Mouse (Mus musculus) brown adipose tissue, adult 24 weeks (tissue): Measurements from ENCODE around the gene Tmem132e. TPM values are rescaled to one million over a fixed set of nuclear protein-coding genes. Genes with fewer than 3 reads are reported as not detected.

Experiments
- H3K27ac ChIP-seq: fragments of 200-500 bp; replicated peaks from 2 replicates; pipeline ENCODE4 v1.5.1; 2012; ENCODE audit warnings: low read depth, mild to moderate bottlenecking, low read length
- H3K4me1 ChIP-seq: fragments of 200-500 bp; 2 replicates; pipeline ENCODE4 v1.6.1; 2012; ENCODE audit warnings: low read length, mixed read lengths; ENCODE audit not compliant: control insufficient read depth, insufficient read depth, insufficient read length
- H3K4me3 ChIP-seq: fragments of 200-500 bp; 2 replicates; pipeline ENCODE4 v1.5.1; 2012; ENCODE audit warnings: low read depth, mild to moderate bottlenecking, low read length, moderate library complexity; ENCODE audit not compliant: insufficient read depth
- polyA plus RNA-seq: library from polyadenylated mRNA; stranded (reverse); fragments of >200 nt; gene quantifications from 2 replicates; pipeline ENCODE4 v1.2.4, GENCODE M21; 2012; ENCODE audit not compliant: missing spikeins, insufficient read depth, insufficient read length

The Tmem132e gene
- polyA plus RNA-seq = not detected in 2 replicates

DNA sequence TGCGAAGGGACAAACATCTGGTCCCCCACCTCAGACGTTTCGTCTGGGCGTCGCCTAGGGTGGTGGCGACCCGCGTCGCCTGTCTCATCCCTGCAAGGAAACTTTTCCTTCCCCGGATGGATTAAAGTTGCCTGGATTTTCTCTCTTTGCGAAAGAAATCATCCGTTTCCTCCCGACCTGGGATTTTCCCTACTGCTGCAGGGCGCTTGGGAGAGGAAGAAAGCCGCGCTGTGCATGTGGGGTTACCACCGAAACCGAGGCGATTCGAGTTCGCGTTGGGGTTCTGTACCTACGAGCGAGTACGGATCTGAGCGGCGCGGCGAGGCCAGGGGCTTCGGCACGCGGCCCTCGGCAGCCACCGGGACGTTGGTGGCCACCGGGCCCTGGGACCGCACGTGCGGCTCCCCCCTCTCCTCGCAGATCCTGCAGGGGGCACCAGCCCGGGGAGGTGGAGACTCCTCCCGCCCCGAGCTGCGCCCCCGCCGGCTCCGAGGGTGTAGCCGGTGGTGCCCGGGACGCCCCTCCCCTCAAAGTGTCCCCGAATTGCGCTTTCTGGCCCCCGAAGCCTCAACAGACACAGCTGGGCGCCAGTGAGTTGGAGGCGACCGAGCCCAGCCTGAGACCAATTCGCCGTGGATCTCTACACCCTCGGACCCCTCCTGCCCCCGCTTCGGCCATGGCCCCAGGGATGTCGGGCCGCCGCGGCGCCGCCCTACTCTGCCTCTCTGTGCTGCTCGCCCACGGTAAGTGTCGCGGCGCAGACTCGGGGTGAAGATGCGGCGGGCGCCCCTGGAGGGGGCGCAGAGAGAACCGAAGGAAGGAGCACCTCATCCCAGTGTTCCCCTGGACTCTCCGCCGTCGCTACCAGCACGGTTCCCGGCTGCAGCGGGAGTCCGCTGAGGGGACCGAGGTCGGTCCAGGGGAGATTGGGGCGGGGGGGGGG lies at the start of gene Tmem132e:
TSS of gene Tmem132e (plus strand) at position 530 of the 943 bp plus-strand sequence.
- peak within 1 kb of the TSS; percentile 47 for H3K4me3 ChIP-seq
- H3K27ac ChIP-seq = no peak within 1 kb of the TSS
- no peaks in the 10 kb centered on the region; the same call in 1 of the 2 replicates for H3K4me1 ChIP-seq

DNA sequence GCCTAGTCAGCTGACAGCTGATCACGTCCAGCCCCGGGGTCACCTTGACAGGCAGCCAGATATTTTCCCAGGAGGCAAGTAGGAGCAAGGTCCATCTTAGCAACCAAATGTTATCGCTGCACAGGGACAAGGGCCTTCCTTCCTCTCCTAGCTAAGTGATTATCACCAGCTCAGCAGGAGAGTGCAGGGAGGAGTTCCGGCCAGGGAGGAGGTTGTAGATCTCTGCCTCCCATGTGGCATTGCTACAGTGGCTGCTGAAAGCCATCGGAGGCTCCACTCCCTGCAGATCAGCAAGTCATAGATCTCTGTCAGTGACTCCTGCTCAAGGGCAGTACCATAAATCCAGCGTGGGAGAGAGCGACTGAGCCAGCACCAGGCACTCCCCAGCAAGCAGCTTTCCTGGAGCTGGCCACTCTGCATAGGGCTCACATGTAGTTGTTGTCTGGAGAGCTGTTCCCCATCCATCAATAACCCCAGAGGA lies 48.7 kb upstream of the Tmem132e start:
- H3K27ac ChIP-seq = no peak overlapping the region
- H3K4me3 ChIP-seq = no peak overlapping the region
- no peaks in the 10 kb centered on the region for H3K4me1 ChIP-seq

DNA sequence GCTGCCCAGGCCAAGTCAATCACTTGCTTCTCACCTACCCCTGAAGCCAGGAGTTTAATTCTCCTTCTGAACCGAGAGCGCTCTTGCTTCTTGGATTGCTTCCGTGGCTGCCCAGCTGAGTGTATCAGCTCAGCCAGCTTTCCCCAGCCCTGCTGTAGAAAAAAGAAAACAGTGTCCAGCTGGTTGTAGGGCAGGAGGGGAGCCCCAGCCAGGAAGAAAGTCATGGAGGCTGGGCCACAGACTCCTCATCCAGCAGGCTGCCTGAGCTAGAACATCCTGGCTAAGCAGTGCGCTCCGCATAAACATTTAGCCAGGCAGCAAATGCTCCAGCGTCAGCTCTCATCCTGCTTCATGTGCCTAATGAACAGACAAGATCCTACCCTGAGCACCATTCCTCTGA lies 48.3 kb upstream of the Tmem132e start:
- Histone ChIP-seq H3K4me3 (no peak overlapping the region), H3K27ac (no peak overlapping the region), H3K4me1 (no peaks in the 10 kb centered on the region)

DNA sequence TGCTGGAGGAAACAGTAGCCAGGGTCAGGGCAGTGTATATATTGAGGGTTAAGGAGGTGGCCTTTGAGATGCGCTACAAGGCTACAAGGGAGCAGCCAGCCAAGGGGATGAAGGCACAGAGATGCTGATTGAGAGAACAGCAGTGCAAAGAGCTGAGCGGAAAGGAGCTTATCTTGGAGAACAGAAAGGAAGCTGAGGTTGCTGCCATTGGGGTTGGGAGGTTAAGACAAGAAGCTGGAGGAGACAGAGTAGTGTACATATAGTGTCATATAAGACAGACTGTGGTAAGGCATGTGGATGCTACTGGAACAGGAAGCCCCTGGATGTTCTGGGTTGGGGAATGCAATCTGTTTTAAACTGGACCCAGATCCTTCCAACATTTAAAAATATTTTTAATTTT lies 47.8 kb upstream of the Tmem132e start:
- no peak overlapping the region for H3K4me3 ChIP-seq
- H3K4me1 ChIP-seq = no peaks in the 10 kb centered on the region
- no peak overlapping the region for H3K27ac ChIP-seq

DNA sequence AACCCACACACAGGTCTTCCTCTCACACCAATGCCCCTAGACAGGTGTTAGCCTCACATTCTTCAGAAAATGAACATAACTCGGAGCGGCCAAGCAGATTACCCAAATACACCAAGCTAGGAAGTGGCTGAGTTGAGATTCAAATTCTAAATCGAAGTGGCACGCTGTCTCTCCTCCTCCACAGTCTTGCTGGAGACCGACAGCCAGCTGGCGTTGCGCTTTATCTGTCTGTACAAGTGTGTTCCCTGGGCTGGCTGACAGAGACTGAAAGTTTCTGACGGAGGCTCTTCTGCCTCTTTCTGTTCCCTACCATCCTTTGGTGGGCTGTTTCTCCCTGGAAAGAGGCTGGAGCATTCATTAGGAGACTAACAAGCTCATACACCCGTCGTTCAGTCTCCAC lies 37.7 kb upstream of the Tmem132e start:
- no peak overlapping the region for H3K27ac ChIP-seq
- no peak overlapping the region for H3K4me3 ChIP-seq
- H3K4me1 ChIP-seq = no peaks in the 10 kb centered on the region

DNA sequence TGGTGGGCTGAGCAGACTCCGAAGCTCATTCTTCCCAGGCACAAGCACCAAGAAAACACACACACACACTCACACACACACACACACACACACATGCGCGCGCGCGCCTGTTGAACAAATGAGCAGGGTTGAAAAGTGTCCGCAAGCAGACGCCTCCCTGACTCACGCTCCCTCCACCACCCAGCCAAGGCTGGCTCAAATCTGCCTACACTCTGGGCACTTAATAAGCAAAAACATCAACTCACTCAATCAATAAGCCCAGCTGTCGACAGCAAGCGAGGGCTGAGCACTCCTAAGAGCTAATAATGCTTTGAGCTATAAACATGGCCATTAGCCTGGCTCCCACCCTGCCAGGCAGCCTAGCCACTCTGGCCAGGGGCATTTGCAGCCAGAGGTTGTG lies 18.5 kb upstream of the Tmem132e start:
- no peaks in the 10 kb centered on the region for H3K4me1 ChIP-seq
- no peak overlapping the region for H3K27ac ChIP-seq
- no peak overlapping the region for H3K4me3 ChIP-seq

DNA sequence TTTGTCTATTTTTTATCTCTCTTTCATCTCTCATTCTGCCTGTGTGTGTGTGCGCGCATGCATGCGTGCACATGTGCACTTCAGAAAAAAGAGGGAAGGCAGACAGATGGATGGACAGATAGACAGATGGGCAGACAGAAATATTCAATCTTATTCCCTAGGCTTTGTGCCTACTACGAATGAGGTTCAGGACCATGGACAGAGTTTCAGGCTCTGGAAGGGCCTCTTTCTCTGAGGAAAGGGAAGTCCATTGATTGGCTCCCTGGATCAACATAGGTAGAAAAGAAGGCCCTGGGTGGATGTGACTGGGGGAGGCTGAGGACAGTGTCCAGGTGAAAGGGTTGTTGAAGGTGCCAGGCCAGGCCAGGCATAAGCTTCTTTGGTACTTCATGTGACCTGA lies 17.1 kb upstream of the Tmem132e start:
- Histone ChIP-seq H3K4me3 (no peak overlapping the region), H3K4me1 (no peaks in the 10 kb centered on the region), H3K27ac (no peak overlapping the region)

DNA sequence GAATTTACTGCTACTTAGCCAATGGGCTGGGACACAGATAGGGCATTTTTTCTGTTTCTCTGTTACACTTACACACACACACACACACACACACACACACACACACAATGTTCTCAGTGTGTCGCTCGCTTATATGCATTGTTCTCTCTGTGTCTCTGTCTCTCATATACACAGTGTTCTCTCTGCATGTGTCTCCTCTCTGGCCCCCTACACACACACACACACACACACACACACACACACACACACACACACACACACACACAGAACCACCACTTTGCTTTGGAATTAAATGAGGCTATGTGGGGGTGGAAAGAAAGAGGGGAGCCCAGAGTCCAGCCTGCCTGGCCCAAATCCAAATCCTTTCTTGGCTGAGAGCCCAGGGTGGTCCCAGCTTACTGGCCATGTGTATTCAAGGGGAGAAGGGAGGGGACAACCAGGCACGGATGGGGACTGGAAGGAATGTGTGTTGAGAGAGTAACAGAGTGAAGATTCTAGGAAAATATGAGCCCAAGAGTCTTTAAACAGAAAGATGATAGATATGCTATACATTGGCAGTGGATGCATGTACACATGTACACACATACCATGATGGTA lies 8.0 kb upstream of the Tmem132e start:
- no peak overlapping the region for H3K4me3 ChIP-seq
- no peak overlapping the region for H3K27ac ChIP-seq
- no peaks in the 10 kb centered on the region for H3K4me1 ChIP-seq

DNA sequence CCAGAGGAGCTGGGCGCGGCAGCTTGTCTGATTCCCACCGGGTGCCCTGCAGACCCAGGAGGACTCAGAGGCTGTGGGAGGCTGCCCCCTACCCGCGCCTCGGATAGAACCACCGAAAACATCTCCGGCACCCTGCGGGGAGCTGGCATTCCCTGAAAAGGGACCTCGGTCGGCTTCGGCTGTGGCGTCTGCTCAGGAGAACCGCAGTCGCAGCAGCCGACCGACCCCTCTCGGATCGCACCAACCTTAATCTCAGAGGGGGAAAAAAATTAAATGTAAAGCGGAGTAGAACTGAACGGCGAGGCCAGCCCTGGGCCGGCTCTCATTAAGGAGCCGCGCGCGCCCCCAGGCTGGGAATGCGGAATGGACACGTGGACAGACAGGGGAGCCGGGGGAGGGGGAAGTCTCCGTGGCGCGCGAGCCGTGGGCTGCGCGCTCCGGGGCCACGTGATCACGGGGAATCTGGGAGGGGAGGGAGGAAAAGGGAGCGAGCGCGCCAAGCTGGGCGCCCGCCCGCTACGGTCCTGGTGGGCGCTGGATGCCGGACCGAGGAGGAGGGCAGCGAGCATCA lies 1.6 kb upstream of the Tmem132e start:
- peak overlapping the region; percentile 22 for H3K4me3 ChIP-seq
- H3K27ac ChIP-seq = no peak overlapping the region
- H3K4me1 ChIP-seq = no peaks in the 10 kb centered on the region; the same call in 1 of the 2 replicates

DNA sequence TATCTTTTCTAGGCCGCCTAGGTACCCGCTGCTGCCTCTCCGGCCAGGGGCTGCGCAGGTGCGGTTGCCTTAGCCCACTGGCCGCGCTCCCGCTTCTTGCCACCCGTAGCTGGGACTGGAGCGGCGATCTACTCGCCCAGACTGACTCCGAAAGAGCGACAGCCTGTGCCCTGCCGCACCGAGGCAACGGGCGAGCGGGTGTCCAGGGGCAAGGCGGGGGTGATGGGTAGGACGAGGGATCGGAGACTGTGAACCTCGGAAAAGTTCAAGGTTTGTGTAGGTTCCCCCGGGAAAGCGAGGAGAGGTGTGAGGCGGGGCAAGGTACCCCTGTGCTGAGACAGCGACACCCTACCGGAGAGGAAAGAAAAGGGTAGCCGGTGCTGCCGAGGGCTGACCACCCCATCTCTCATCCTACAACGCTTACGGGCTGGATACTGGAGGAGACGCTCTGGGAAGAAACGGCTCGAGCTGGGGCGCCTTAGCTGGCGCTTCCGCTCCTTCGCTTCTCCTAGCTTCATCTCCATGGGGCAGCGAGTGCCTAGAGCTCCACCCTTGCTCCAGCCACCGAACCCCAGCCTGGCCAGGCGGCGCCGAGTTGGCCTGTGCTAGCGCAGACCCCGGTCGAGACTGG lies 874 bp upstream of the Tmem132e start:
- Histone ChIP-seq H3K4me1 (no peaks in the 10 kb centered on the region; the same call in 1 of the 2 replicates), H3K27ac (no peak overlapping the region), H3K4me3 (peak overlapping the region; percentile 22)

DNA sequence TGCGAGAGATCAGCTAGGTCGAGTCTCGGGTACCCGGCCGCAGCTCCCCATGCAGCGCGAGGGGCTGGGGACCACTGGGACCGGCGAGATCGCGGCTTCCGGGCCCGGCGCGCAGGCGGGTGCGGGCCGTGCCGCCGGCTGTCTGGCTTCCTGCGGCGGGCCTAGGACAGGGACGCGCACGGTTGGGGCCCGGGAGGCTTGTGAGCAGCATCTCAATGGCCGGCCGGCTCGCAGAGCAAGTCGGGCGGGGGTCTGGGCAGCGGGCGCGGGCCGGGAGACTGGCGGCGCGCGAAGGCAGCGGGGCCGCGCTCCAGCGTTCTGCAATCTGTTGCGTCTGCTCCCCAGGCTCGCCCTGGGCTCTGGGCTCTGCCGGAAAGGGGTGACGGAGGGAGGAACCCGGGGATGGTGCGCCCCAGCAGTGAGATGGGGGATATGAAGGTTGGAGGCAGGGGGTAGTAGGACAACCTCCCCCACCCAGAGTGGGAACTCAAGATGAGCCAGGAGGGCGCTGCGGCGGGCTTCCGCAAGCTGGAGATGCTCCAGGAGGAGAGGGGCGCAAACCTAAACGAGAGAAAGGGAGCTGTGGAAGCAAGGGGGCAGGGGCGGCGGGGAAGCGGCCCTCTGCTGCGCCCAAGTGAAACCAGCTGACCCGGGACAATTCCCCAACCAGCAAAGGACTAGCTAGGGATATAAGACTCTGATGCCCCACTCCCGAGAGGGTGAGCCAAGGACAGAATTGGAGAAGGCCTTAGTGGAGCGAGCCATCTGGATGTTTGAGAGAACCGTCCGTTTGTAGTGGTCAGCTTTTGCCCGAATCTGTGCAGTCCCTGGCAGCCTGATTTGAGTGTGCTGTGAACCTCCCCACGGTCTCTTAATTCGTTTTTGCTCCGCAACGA lies 944 bp downstream of the Tmem132e start:
- H3K4me1 ChIP-seq = no peaks in the 10 kb centered on the region; the same call in 1 of the 2 replicates
- H3K27ac ChIP-seq = no peak overlapping the region

DNA sequence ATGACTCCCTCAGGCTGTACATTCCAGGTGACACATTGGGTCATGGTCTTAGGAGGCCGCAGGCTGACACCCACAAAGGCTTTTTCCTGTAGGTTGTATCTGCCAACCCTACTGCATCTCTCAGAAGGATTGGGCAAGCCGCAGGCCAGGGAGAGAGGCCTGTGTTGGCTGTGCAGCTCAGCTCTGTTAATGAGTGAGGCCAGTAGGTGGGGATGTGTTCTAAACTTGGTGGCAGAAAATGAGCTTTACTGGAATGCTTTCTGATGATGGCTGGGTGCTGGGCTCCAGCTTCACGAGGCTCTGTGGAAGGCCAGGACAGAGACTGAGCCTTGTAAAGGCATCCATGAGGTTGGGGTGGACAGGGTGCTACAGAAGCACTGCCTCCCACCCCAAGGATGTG lies 3.6 kb downstream of the Tmem132e start:
- no peaks in the 10 kb centered on the region; the same call in 1 of the 2 replicates for H3K4me1 ChIP-seq
- H3K4me3 ChIP-seq = no peak overlapping the region
- no peak overlapping the region for H3K27ac ChIP-seq

More for the DNA sequence above, 944 bp downstream of the Tmem132e start:
- H3K4me3 ChIP-seq = peak overlapping the region; percentile 47

DNA sequence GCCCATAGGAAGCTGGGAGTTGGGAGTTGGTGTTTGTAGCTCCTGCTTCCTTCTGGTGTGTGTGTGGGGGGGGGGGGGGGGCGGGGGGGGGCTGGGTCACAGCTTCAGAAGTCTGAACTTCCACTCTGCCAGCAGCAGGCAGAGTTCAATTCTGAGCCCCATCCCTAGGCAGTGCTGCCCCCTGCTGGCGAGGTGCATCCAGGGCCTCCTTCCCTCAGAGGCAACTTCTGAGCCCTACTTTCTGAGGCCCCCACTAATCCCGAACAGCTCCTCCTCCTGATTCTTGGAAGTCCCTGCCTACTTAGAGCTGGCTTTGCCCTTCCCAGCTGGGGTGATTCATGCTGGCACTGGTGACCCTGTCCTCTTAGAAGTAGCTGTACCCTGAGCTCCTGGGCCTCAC lies 10.9 kb downstream of the Tmem132e start:
- Histone ChIP-seq H3K4me3 (no peak overlapping the region), H3K27ac (no peak overlapping the region), H3K4me1 (no peaks in the 10 kb centered on the region)

DNA sequence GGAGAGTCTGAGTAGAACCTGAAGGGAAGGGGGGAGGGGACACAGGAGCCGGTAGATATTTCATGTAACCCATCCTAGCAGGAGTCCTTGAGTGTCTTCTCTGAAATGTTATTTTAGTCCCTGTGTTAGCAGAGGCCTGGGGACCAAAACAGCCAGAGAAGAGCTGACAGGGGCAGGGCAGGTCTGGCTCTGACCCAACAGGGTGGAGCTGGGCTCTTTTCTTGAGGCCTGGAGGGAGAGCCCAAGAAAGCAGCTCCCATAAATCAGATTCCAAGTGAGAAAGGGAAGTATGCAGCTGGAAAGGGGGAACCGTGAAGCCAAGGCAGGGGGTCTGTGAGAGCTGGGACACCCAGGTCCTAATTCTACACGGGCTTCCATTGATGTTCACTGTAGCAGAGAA lies 16.9 kb downstream of the Tmem132e start:
- no peak overlapping the region for H3K4me3 ChIP-seq
- H3K27ac ChIP-seq = no peak overlapping the region
- H3K4me1 ChIP-seq = no peaks in the 10 kb centered on the region
